In the genomic region with DNA sequence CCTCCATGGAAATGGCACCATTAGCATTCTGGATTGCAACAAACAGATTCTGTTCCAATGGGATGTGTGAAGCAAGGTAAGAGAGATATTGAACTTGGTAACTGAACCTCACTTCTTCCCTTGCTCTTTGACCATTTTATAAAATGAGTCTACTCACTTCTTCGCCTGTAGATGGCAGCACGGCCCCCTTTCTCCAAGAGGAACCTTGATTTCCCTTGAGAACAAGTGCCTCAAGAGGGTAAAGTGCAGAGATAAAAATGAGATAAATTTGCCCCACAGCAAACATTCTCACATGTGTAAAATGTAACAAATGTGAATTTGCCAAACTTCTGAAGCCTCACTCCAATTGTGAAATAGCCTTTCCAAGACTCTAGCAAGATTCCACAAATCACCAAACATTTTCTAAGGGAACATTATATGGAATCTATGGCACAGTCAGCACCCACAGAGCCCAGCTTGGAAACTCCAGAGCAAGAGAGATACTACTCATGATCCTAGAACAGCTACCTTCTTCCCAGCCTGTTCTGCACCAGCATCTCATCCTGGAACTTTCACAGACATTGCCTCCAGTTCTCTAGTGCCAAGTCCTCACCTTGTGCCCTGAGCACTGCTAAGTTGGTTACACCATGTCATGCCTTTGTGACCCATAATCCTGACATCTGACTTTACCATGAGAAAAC, we compare ENCODE assay signal across 8 mouse cellular contexts.
A peak's percentile ranks its signal among the peaks of the same experiment; 100 is the strongest.
DNase-seq lines count a peak whose midpoint lies in the region; ATAC-seq and TF ChIP-seq lines count a peak whose summit lies in the region.
"Had no signal": no experiment of that assay in that cellular context is flagged by ENCODE, and none has a peak within 500 bp of the region (broad histone marks: within the 10 kb centered on the region; RNA-seq: fewer than 3 reads in every experiment).

No protein-coding gene starts in this region.

- H3K9ac ChIP-seq in liver, embryonic 12.5 days = no peak overlapping the region
- H3K9ac ChIP-seq in hindbrain, postnatal 0 days (replicated peaks; ENCODE audit: low read length) = no peak overlapping the region

- ATAC-seq in liver, embryonic 12.5 days = no peak
- ATAC-seq in hindbrain, postnatal 0 days = no peak

- H3K36me3 ChIP-seq in liver, embryonic 12.5 days = no peaks in the 10 kb centered on the region
- no peaks in the 10 kb centered on the region for H3K36me3 ChIP-seq in hindbrain, postnatal 0 days (ENCODE audit: insufficient read depth, low read length)
- no peaks in the 10 kb centered on the region for H3K36me3 ChIP-seq in splenic B cell, adult 2 months (ENCODE audit: control insufficient read depth, insufficient read depth, low read length, poor library complexity, severe bottlenecking)

- H3K27ac ChIP-seq in liver, embryonic 12.5 days = no peak overlapping the region
- no peak overlapping the region for H3K27ac ChIP-seq in hindbrain, postnatal 0 days

- H3K4me2 ChIP-seq in liver, embryonic 12.5 days = no peak overlapping the region
- no peak overlapping the region for H3K4me2 ChIP-seq in hindbrain, postnatal 0 days (ENCODE audit: low read depth, low read length)

- peak; percentile 74 for TF ChIP-seq CTCF in hindbrain, postnatal 0 days (IDR thresholded peaks at IDR 0.05; ENCODE audit: low read depth)

- no peaks in the 10 kb centered on the region for H3K27me3 ChIP-seq in liver, embryonic 12.5 days (replicated peaks)
- no peaks in the 10 kb centered on the region for H3K27me3 ChIP-seq in hindbrain, postnatal 0 days (ENCODE audit: insufficient read depth, low read length)
- H3K27me3 ChIP-seq in splenic B cell, adult 2 months (ENCODE audit: control insufficient read depth, insufficient read depth, low read length, poor library complexity, severe bottlenecking) = no peaks in the 10 kb centered on the region

- H3K9me3 ChIP-seq in liver, embryonic 12.5 days (replicated peaks) = no peaks in the 10 kb centered on the region
- H3K9me3 ChIP-seq in hindbrain, postnatal 0 days (ENCODE audit: low read length) = no peaks in the 10 kb centered on the region

- peak; percentile 24 for DNase-seq in liver
- DNase-seq in ZHBTc4 (ENCODE audit: low read depth, low spot score) = peak; percentile 24
- peak; percentile 11 for DNase-seq in cerebellum, adult 9-10 months
- peak; percentile 69 for DNase-seq in hindbrain, postnatal 0 days (ENCODE audit: low spot score)
- peak; percentile 52 for DNase-seq in left cerebral cortex, postnatal 4 days
- peak; percentile 20 for DNase-seq in splenic B cell, adult 2 months (ENCODE audit: low read depth, low spot score)

- no peak overlapping the region for H3K4me3 ChIP-seq in liver, embryonic 12.5 days
- H3K4me3 ChIP-seq in hindbrain, postnatal 0 days (ENCODE audit: low read length) = no peak overlapping the region
- H3K4me3 ChIP-seq: erythroblast, embryonic 14.5 days had no signal

- no peaks in the 10 kb centered on the region for H3K4me1 ChIP-seq in liver, embryonic 12.5 days
- no peaks in the 10 kb centered on the region for H3K4me1 ChIP-seq in hindbrain, postnatal 0 days (ENCODE audit: insufficient read depth, low read length)

- 0% methylated on average over 2 of the region's 2 CpGs for WGBS in liver, embryonic 12.5 days (ENCODE audit: insufficient replicate concordance)
- WGBS in hindbrain, postnatal 0 days = 3% methylated on average over 2 of the region's 2 CpGs

- intact Hi-C loops in left cerebral cortex, postnatal 4 days (cut with DNase I) = loop anchor here (5.0 to 10.0 kb wide), 2 partner anchors 56 to 289 kb away; no protein-coding TSS in a partner anchor

Comparison
In these comparisons a context has a peak if more than half of its experiments do, and no peak if none do; other contexts are left out.
1. DNase-seq: peak in every context shown above with its lines; median percentile 69 in hindbrain, postnatal 0 days; 52 in left cerebral cortex, postnatal 4 days; 24 in liver; 24 in ZHBTc4; 20 in splenic B cell, adult 2 months; 11 in cerebellum, adult 9-10 months.